Mouse (Mus musculus) heart, embryonic 15.5 days (tissue): Measurements from ENCODE around the gene Lrrc52. TPM values are rescaled to one million over a fixed set of nuclear protein-coding genes. Genes with fewer than 3 reads are reported as not detected.

Source experiments
- ATAC-seq: fragments of 200-750 bp; cut with Nextera tagmentation; replicated peaks from 2 replicates; pipeline ENCODE4 v1.8.0; 2017; ENCODE audit warnings: low read depth, moderate TSS enrichment; ENCODE audit not compliant: insufficient number of reproducible peaks, insufficient read depth, low FRiP score
- H3K27ac ChIP-seq: fragments of 300-500 bp; sonication (generic); 2 replicates; pipeline ENCODE4 v1.5.1; 2015; ENCODE audit warnings: mild to moderate bottlenecking, inconsistent platforms
- H3K27me3 ChIP-seq: fragments of 300-500 bp; sonication (generic); 2 replicates; pipeline ENCODE4 v1.6.1; 2015; ENCODE audit warnings: inconsistent platforms
- H3K36me3 ChIP-seq: fragments of 300-500 bp; sonication (generic); 2 replicates; pipeline ENCODE4 v1.6.1; 2015; ENCODE audit warnings: mild to moderate bottlenecking, inconsistent platforms
- H3K4me1 ChIP-seq: fragments of 300-500 bp; sonication (generic); replicated peaks from 2 replicates; pipeline ENCODE4 v1.6.1; 2015; ENCODE audit warnings: inconsistent platforms
- H3K4me2 ChIP-seq: fragments of 300-500 bp; sonication (generic); 2 replicates; pipeline ENCODE4 v1.6.1; 2015; ENCODE audit warnings: inconsistent platforms, mild to moderate bottlenecking, moderate library complexity
- H3K4me3 ChIP-seq: fragments of 300-500 bp; sonication (generic); 2 replicates; pipeline ENCODE4 v1.5.1; 2015; ENCODE audit warnings: mild to moderate bottlenecking, inconsistent platforms
- H3K9ac ChIP-seq: fragments of 300-500 bp; sonication (generic); 2 replicates; pipeline ENCODE4 v1.6.1; 2015; ENCODE audit warnings: mild to moderate bottlenecking, inconsistent platforms
- H3K9me3 ChIP-seq: fragments of 300-500 bp; sonication (generic); replicated peaks from 2 replicates; pipeline ENCODE4 v1.6.1; 2016; ENCODE audit warnings: inconsistent platforms
- WGBS: fragments of 180-500 bp; shearing (Covaris S2); methylation state at CpG from one replicate; pipeline ENCODE4 v1.1.7; 2015; ENCODE audit warnings: mixed read lengths; 5-methylcytosine and 5-hydroxymethylcytosine counted together
- polyA plus RNA-seq: library from polyadenylated mRNA; unstranded; fragments of >200 nt; fragmentation: Nextera tagmentation; extraction: Ambion mirVana; gene quantifications from 2 replicates; pipeline ENCODE4 v1.2.1, GENCODE M21; 2015

The Lrrc52 gene
- polyA plus RNA-seq = 0.31 and 0.32 TPM in 2 replicates

DNA sequence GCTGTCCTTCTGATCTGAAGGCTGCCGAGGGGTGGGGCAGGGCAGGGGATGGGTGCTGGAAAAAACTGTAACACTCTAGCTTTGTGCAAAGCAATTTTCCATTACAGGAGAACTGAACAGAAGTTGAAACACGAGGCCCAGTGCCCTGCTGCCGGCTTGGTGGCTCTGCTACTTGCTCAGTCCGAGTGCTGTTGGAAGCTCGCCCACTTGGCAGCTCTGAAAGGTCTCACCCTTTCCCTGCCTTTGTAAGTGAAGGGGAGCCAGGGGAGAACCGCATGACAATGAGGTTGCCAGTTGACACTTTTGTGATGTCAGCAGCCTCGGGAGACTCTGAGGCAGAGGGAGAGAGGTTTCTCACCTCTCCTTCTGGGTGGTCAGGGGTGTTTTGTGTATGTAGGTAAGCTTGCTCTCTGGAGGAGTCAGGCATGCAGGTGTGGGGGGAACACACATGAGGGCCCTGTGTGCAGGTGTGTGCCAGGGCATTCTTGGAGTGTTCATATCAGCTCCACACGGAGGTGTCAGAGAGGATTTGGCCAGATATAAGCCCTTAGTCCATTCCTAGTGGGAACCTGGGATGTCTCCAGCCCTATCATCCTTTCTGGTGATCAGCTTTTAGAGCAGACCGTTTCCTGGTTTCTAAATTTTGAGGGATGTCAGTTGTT is at the start of gene Lrrc52:
Lrrc52 (minus strand) TSS at position 16 of the 662 bp plus-strand sequence.
- Histone ChIP-seq H3K36me3 (no peaks in the 10 kb centered on the region), H3K27me3 (no peaks in the 10 kb centered on the region), H3K9ac (0 out of 2 replicates have a peak within 1 kb of the TSS, but pooled peaks have one; percentile 7), H3K27ac (peak within 1 kb of the TSS; percentile 68), H3K4me3 (no peak within 1 kb of the TSS), H3K9me3 (no peaks in the 10 kb centered on the region), H3K4me2 (no peak within 1 kb of the TSS), H3K4me1 (peaks cover 18% of the 10 kb centered on the region)
- ATAC-seq = peak; percentile 89
- 14% methylated on average over 9 of the region's 9 CpGs for WGBS

DNA sequence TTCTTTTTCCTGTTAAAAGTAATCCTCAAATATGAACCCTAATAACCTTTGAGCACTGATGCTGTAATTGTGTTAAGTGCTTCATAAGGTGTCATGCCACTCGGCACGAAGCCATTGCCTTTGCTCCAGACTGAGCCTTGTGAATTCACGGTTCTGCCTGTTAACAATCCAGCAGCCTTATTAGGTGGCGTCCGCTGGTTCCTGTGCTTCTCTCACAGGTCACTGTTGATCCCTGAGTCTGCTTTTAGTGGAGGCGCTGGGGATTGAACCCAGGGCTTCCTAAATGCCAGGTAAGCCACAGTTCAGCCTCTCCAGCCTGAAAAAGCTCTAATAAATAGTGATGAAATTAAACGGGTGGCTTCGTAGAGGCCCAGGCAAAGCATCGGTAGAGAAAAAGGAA is 45.0 kb upstream of the Lrrc52 start:
- Histone ChIP-seq H3K4me1 (no peaks in the 10 kb centered on the region), H3K27me3 (no peaks in the 10 kb centered on the region), H3K9me3 (no peaks in the 10 kb centered on the region), H3K27ac (no peak overlapping the region), H3K36me3 (no peaks in the 10 kb centered on the region), H3K4me2 (no peak overlapping the region), H3K4me3 (no peak overlapping the region), H3K9ac (no peak overlapping the region)
- 83% methylated on average over 9 of the region's 9 CpGs for WGBS
- ATAC-seq = no peak

- H3K4me2 ChIP-seq = no peak overlapping the region
- no peaks in the 10 kb centered on the region for H3K9me3 ChIP-seq
- H3K27me3 ChIP-seq = no peaks in the 10 kb centered on the region
- no peaks in the 10 kb centered on the region for H3K36me3 ChIP-seq
- 74% methylated on average over 7 of the region's 7 CpGs for WGBS
- no peak overlapping the region for H3K9ac ChIP-seq
- no peak overlapping the region for H3K27ac ChIP-seq
- ATAC-seq = no peak
- no peak overlapping the region for H3K4me3 ChIP-seq
- no peaks in the 10 kb centered on the region for H3K4me1 ChIP-seq
These were observed 39.5 kb upstream of the Lrrc52 start for GRCm38 (mm10) chr1:167506048-167506447.

GRCm38 (mm10) chr1:167505427-167505826 is 38.8 kb upstream of the Lrrc52 start:
- H3K27ac ChIP-seq = no peak overlapping the region
- H3K4me1 ChIP-seq = no peaks in the 10 kb centered on the region
- 96% methylated on average over 1 of the region's 1 CpGs for WGBS
- no peak overlapping the region for H3K4me3 ChIP-seq
- H3K4me2 ChIP-seq = no peak overlapping the region
- H3K27me3 ChIP-seq = no peaks in the 10 kb centered on the region
- H3K9me3 ChIP-seq = no peaks in the 10 kb centered on the region
- H3K36me3 ChIP-seq = no peaks in the 10 kb centered on the region
- no peak overlapping the region for H3K9ac ChIP-seq
- ATAC-seq = no peak

DNA sequence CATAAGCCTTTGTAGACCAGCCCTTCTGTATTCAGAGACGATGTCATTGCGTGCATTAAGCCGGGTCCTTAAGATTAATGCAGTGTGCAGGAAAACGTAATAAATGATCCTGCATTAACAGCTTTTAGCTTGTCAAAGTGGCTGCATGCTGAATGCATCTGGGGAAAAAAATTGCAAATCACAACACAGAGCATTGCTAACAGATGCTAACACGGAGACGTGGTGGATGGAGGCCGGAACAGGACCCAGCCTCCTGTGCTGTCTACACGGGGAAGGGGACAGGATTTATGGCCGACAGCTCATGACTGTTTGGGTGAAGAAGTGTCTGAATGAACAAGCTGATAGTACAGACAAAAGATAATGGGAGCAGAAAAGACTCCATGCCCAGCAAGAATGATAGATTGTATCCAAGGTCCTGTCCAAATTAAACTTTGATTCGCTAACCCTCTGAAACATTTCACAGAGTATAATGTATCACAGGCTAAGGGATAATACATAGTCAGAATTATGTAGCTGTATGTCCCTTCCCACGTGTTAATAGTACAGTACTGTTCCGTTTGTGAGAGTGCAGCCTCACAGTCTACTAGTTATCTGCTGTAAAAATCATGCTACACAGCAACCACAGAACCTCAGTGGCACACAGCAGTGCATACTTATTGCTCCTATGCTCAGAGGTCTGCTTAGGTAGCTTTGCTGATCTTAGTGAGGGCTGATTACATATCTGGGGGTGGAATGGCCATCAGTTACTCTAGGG is 32.7 kb upstream of the Lrrc52 start:
- no peak for ATAC-seq
- H3K9ac ChIP-seq = no peak overlapping the region
- 61% methylated on average over 12 of the region's 12 CpGs for WGBS
- H3K9me3 ChIP-seq = no peaks in the 10 kb centered on the region
- H3K36me3 ChIP-seq = no peaks in the 10 kb centered on the region
- H3K27ac ChIP-seq = no peak overlapping the region
- H3K4me1 ChIP-seq = no peaks in the 10 kb centered on the region
- no peaks in the 10 kb centered on the region for H3K27me3 ChIP-seq
- no peak overlapping the region for H3K4me3 ChIP-seq
- H3K4me2 ChIP-seq = no peak overlapping the region

DNA sequence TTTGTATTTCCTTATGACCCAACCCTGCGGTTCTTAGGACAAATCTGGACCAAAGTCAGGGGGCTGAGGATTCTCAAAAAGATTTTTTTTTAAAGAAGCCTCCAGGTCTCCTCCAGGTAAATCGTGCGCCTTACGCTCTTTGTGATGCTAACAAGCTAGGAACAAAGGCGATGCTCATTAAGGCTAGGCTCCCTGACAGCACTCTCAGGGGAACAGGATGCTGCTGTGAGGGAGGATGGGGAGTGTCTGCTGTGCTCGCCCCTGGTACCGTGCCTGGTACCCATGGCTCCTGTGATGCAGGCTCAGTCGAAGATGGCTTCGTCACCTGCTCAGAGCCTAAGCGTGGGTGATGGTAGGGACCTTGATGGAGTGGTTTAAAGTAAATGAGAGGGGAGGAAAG is 31.4 kb upstream of the Lrrc52 start:
- 40% methylated on average over 10 of the region's 10 CpGs for WGBS
- H3K9me3 ChIP-seq = no peaks in the 10 kb centered on the region
- ATAC-seq = no peak
- H3K9ac ChIP-seq = no peak overlapping the region
- no peaks in the 10 kb centered on the region for H3K36me3 ChIP-seq
- H3K4me3 ChIP-seq = no peak overlapping the region
- no peak overlapping the region for H3K27ac ChIP-seq
- no peaks in the 10 kb centered on the region for H3K4me1 ChIP-seq
- no peak overlapping the region for H3K4me2 ChIP-seq
- H3K27me3 ChIP-seq = no peaks in the 10 kb centered on the region

GRCm38 (mm10) chr1:167497560-167497959 is 31.0 kb upstream of the Lrrc52 start:
- no peak overlapping the region for H3K9ac ChIP-seq
- no peaks in the 10 kb centered on the region for H3K36me3 ChIP-seq
- ATAC-seq = no peak
- no peak overlapping the region for H3K4me3 ChIP-seq
- 47% methylated on average over 3 of the region's 3 CpGs for WGBS
- no peak overlapping the region for H3K4me2 ChIP-seq
- no peak overlapping the region for H3K27ac ChIP-seq
- H3K4me1 ChIP-seq = no peaks in the 10 kb centered on the region
- no peaks in the 10 kb centered on the region for H3K9me3 ChIP-seq
- no peaks in the 10 kb centered on the region for H3K27me3 ChIP-seq

DNA sequence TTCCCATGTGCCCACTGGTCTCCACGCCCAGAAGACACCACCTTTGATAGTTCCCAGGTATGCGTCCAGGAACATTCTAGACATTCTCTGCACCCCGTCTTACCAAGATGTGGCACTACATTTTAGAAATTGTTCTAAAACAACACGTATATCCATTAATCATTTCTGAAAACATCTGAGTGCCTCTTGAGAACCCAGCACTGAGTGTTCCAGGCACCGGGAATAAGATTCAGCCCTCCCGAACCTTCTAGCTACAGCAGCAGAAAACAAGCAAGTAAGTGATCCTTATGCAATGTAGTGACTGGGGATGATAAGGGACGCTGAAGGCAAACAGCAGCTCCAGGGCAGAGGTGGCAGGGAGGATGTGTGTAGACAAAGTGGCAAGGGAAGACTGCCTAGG is 24.9 kb upstream of the Lrrc52 start:
- no peaks in the 10 kb centered on the region for H3K9me3 ChIP-seq
- H3K27me3 ChIP-seq = no peaks in the 10 kb centered on the region
- no peaks in the 10 kb centered on the region for H3K4me1 ChIP-seq
- no peak for ATAC-seq
- WGBS = 68% methylated on average over 7 of the region's 7 CpGs
- H3K36me3 ChIP-seq = no peaks in the 10 kb centered on the region
- H3K9ac ChIP-seq = no peak overlapping the region
- no peak overlapping the region for H3K4me3 ChIP-seq
- no peak overlapping the region for H3K27ac ChIP-seq
- H3K4me2 ChIP-seq = no peak overlapping the region

- no peaks in the 10 kb centered on the region for H3K9me3 ChIP-seq
- 85% methylated on average over 5 of the region's 5 CpGs for WGBS
- H3K36me3 ChIP-seq = no peaks in the 10 kb centered on the region
- no peak for ATAC-seq
- no peak overlapping the region for H3K9ac ChIP-seq
- no peaks in the 10 kb centered on the region for H3K4me1 ChIP-seq
- no peak overlapping the region for H3K4me3 ChIP-seq
- H3K27ac ChIP-seq = no peak overlapping the region
- no peaks in the 10 kb centered on the region for H3K27me3 ChIP-seq
- H3K4me2 ChIP-seq = no peak overlapping the region
These were observed 21.4 kb upstream of the Lrrc52 start for GRCm38 (mm10) chr1:167487933-167488332.

GRCm38 (mm10) chr1:167486959-167487680 is 20.5 kb upstream of the Lrrc52 start:
- Histone ChIP-seq H3K4me2 (no peak overlapping the region), H3K36me3 (no peaks in the 10 kb centered on the region), H3K27ac (no peak overlapping the region), H3K9me3 (no peaks in the 10 kb centered on the region), H3K4me3 (no peak overlapping the region), H3K4me1 (no peaks in the 10 kb centered on the region), H3K27me3 (no peaks in the 10 kb centered on the region), H3K9ac (no peak overlapping the region)
- WGBS = 66% methylated on average over 3 of the region's 3 CpGs
- ATAC-seq = no peak

DNA sequence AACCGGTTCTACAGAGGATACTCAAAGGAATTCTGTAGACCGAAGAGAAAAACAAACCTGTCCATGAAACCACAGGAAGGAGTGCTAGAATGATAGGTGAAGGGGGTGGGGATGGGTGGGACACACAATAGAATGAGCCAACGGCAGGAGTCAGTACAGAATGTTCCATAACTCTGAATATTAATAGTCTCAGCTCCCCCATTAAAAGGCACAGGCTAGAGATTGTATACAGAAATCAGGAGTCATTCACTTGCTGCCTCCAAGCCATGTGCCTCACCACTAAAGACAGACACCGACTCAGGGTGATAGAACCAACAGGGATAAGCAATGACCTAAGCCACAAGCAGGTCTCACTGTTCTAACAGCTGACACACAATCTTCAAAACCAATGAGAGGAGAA is 16.3 kb upstream of the Lrrc52 start:
- no peak for ATAC-seq
- H3K27ac ChIP-seq = no peak overlapping the region
- WGBS = 63% methylated on average over 4 of the region's 4 CpGs

More for the DNA sequence above, 16.3 kb upstream of the Lrrc52 start:
- Histone ChIP-seq H3K4me2 (no peak overlapping the region), H3K27me3 (no peaks in the 10 kb centered on the region), H3K9ac (no peak overlapping the region), H3K4me1 (no peaks in the 10 kb centered on the region), H3K36me3 (no peaks in the 10 kb centered on the region), H3K4me3 (no peak overlapping the region), H3K9me3 (no peaks in the 10 kb centered on the region)
